Mouse (Mus musculus) ES-Bruce4 (cell line): ENCODE measurements around the gene H2al1a.
"Not testable (repeated sequence)": the region's sequence is repeated elsewhere in the genome, so short reads cannot be mapped to it uniquely, and the experiment has no call there.

Experiments used
- CTCF ChIP-seq: IDR thresholded peaks from one replicate; pipeline ENCODE4 v1.8.1; 2011; ENCODE audit warnings: low read depth, low read length
- EP300 ChIP-seq: IDR thresholded peaks from 2 replicates; pipeline ENCODE4 v1.6.1; 2011; ENCODE audit warnings: low read depth, low read length; ENCODE audit not compliant: insufficient read depth
- POLR2A ChIP-seq: IDR thresholded peaks from one replicate; pipeline ENCODE4 v1.8.1; 2011; ENCODE audit warnings: low read length; ENCODE audit not compliant: insufficient read depth

GRCm38 (mm10) chrX:11311634-11312033 lies 12.6 kb downstream of the H2al1a start, which contains the start of gene H2al1e:
- TF ChIP-seq CTCF, POLR2A, EP300: not testable (repeated sequence)
